Mouse (Mus musculus): ENCODE results near the gene D230025D16Rik.

D230025D16Rik gene

GRCm38 (mm10) chr8:105237442-105238142 is 12.6 kb downstream of the D230025D16Rik start:
- DNase-seq, result no peak

GRCm38 (mm10) chr8:105241016-105241415 is 16.1 kb downstream of the D230025D16Rik start:
- DNase-seq, result no peak

- no peak for DNase-seq
Measured at GRCm38 (mm10) chr8:105251954-105252353, 27.0 kb downstream of the D230025D16Rik start.

- DNase-seq, result no peak
Measured at GRCm38 (mm10) chr8:105252680-105253537, 28.0 kb downstream of the D230025D16Rik start.

- peak in 1 of 2 experiments; percentile 33 for DNase-seq
Measured at GRCm38 (mm10) chr8:105253766-105254151, 28.8 kb downstream of the D230025D16Rik start.

GRCm38 (mm10) chr8:105254152-105254965 is 29.4 kb downstream of the D230025D16Rik start:
- peak; percentile 94 to 97 for DNase-seq

GRCm38 (mm10) chr8:105254966-105255350 is 30.0 kb downstream of the D230025D16Rik start, which contains the start of gene B3gnt9:
Gene B3gnt9 (minus strand): TSS chr8:105255153.
- peak; percentile 70 to 80 for DNase-seq

GRCm38 (mm10) chr8:105257318-105258114 is 32.6 kb downstream of the D230025D16Rik start:
- no peak for DNase-seq

GRCm38 (mm10) chr8:105258911-105259720 is 34.2 kb downstream of the D230025D16Rik start:
- DNase-seq, result peak in 1 of 2 experiments; percentile 29

GRCm38 (mm10) chr8:105259721-105260320 is 34.9 kb downstream of the D230025D16Rik start:
- peak; percentile 75 to 76 for DNase-seq

GRCm38 (mm10) chr8:105260371-105261099 is 35.6 kb downstream of the D230025D16Rik start:
- DNase-seq, result no peak

- DNase-seq, result no peak
Measured at GRCm38 (mm10) chr8:105261326-105261980, 36.5 kb downstream of the D230025D16Rik start.

- DNase-seq, result no peak
Measured at GRCm38 (mm10) chr8:105263244-105263912, 38.4 kb downstream of the D230025D16Rik start.

GRCm38 (mm10) chr8:105264024-105264982 is 39.4 kb downstream of the D230025D16Rik start, which contains the start of the genes Tradd and Fbxl8:
Gene Tradd (minus strand): TSS chr8:105264609.
Gene Fbxl8 (plus strand): TSS chr8:105264648.
- DNase-seq, result peak; percentile 77 to 83

GRCm38 (mm10) chr8:105265128-105265527 is 40.2 kb downstream of the D230025D16Rik start:
- peak; percentile 45 to 53 for DNase-seq

- peak; percentile 32 to 56 for DNase-seq
Measured at GRCm38 (mm10) chr8:105266775-105267174, 41.8 kb downstream of the D230025D16Rik start.

- DNase-seq, result no peak
Measured at GRCm38 (mm10) chr8:105268342-105269074, 43.6 kb downstream of the D230025D16Rik start.

All from thymus, postnatal 36 days (tissue).